Mouse (Mus musculus): ENCODE measurements around the gene Tmem256.
"Not testable (repeated sequence)": the region's sequence is repeated elsewhere in the genome, so short reads cannot be mapped to it uniquely, and the experiment has no call there.

Gene Tmem256

GRCm38 (mm10) chr11:69854680-69855079, 16.4 kb downstream of the Tmem256 start:
- DNase-seq (ENCODE audit: low spot score in 2 of 2): no peak

GRCm38 (mm10) chr11:69855347-69855746, 17.0 kb downstream of the Tmem256 start:
- no peak for DNase-seq (ENCODE audit: low spot score in 2 of 2)

GRCm38 (mm10) chr11:69858113-69858998, 20.0 kb downstream of the Tmem256 start, which contains the start of gene Tnk1:
Tnk1 (minus strand) TSS chr11:69858730.
- DNase-seq (ENCODE audit: low spot score in 2 of 2): no peak

- not testable (repeated sequence) for DNase-seq (ENCODE audit: low spot score in 2 of 2)
Observed at GRCm38 (mm10) chr11:69863729-69864128, 25.4 kb downstream of the Tmem256 start.

GRCm38 (mm10) chr11:69864138-69864860, 26.0 kb downstream of the Tmem256 start:
- DNase-seq (ENCODE audit: low spot score in 2 of 2): no peak

- DNase-seq (ENCODE audit: low spot score in 2 of 2): no peak
Observed at GRCm38 (mm10) chr11:69865561-69865960, 27.2 kb downstream of the Tmem256 start.

- DNase-seq (ENCODE audit: low spot score in 2 of 2): no peak
Observed at GRCm38 (mm10) chr11:69867335-69867734, 29.0 kb downstream of the Tmem256 start.

GRCm38 (mm10) chr11:69870289-69871069, 32.2 kb downstream of the Tmem256 start:
- DNase-seq (ENCODE audit: low spot score in 2 of 2): no peak

- DNase-seq (ENCODE audit: low spot score in 2 of 2): no peak
Observed at GRCm38 (mm10) chr11:69871822-69872221, 33.5 kb downstream of the Tmem256 start.

GRCm38 (mm10) chr11:69872451-69872850, 34.1 kb downstream of the Tmem256 start:
- no peak for DNase-seq (ENCODE audit: low spot score in 2 of 2)

- DNase-seq (ENCODE audit: low spot score in 2 of 2): no peak
Observed at GRCm38 (mm10) chr11:69876186-69876585, 37.9 kb downstream of the Tmem256 start.

- DNase-seq (ENCODE audit: low spot score in 2 of 2): peak; percentile 71 to 87
Observed at GRCm38 (mm10) chr11:69876867-69877266, 38.6 kb downstream of the Tmem256 start.

GRCm38 (mm10) chr11:69877878-69878277, 39.6 kb downstream of the Tmem256 start, which contains the start of gene Tmem95:
Tmem95 (minus strand) TSS chr11:69878018.
- DNase-seq (ENCODE audit: low spot score in 2 of 2): no peak

- no peak for DNase-seq (ENCODE audit: low spot score in 2 of 2)
Observed at GRCm38 (mm10) chr11:69878399-69878798, 40.1 kb downstream of the Tmem256 start.

GRCm38 (mm10) chr11:69878952-69879351, 40.6 kb downstream of the Tmem256 start:
- no peak for DNase-seq (ENCODE audit: low spot score in 2 of 2)

GRCm38 (mm10) chr11:69879711-69880110, 41.4 kb downstream of the Tmem256 start:
- no peak for DNase-seq (ENCODE audit: low spot score in 2 of 2)

GRCm38 (mm10) chr11:69880506-69880852, 42.2 kb downstream of the Tmem256 start:
- peak in 1 of 2 experiments; percentile 62 for DNase-seq (ENCODE audit: low spot score in 2 of 2)

- peak; percentile 49 to 63 for DNase-seq (ENCODE audit: low spot score in 2 of 2)
Observed at GRCm38 (mm10) chr11:69880853-69881603, 42.7 kb downstream of the Tmem256 start, which contains the start of gene Kctd11. Kctd11 (minus strand) TSS chr11:69881406.

- DNase-seq (ENCODE audit: low spot score in 2 of 2): no peak
Observed at GRCm38 (mm10) chr11:69881787-69882670, 43.7 kb downstream of the Tmem256 start.

- no peak for DNase-seq (ENCODE audit: low spot score in 2 of 2)
Observed at GRCm38 (mm10) chr11:69883066-69883465, 44.8 kb downstream of the Tmem256 start.
